Mouse (Mus musculus) ES-Bruce4 (cell line): ENCODE results near the gene Hephl1.

Experiments used
- CTCF ChIP-seq: IDR thresholded peaks from one replicate; pipeline ENCODE4 v1.8.1; 2011; ENCODE audit warnings: low read depth, low read length
- EP300 ChIP-seq: IDR thresholded peaks from 2 replicates; pipeline ENCODE4 v1.6.1; 2011; ENCODE audit warnings: low read depth, low read length; ENCODE audit not compliant: insufficient read depth
- POLR2A ChIP-seq: IDR thresholded peaks from one replicate; pipeline ENCODE4 v1.8.1; 2011; ENCODE audit warnings: low read length; ENCODE audit not compliant: insufficient read depth

DNA sequence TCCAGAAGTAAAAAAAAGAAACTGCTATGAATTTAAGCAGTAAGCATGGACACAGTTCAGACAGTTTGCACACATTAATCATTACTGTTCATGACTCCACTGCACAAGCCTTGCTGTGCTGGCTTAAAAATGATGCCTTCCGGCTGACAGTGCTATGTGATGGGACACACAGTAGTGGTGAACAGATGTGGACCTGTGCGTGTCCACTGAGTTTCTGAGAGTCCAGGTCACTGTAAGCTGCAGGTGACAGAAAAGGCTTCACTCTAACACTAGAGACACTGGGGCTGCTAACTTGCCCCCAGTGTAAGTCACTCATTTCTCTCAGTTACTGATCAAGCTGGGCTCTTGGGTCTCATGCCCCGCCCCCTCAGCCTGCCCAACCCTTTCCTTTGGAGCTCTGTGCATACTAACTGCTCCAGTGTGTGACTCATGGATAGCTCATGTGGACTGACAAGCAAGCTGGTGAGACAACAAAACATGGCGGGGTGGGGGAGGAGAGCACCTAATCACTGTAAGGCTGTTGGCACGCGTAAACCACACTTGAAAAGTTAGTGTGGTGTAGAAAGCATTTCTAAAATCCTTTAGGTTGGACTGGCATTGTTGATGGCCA lies 43.1 kb downstream of the Hephl1 start:
- TF ChIP-seq CTCF (no peak), EP300 (no peak), POLR2A (no peak)
